Mouse (Mus musculus) small intestine, adult 2 months (tissue): Measurements from ENCODE around the gene Uroc1.

ENCODE experiments used
- CTCF ChIP-seq: fragments of 200-500 bp; IDR thresholded peaks from 2 replicates; pipeline ENCODE4 v1.5.1; 2012; ENCODE audit warnings: low read depth, mild to moderate bottlenecking, control low read depth, inconsistent platforms, low read length, moderate library complexity, mixed read lengths; ENCODE audit not compliant: insufficient replicate concordance, insufficient read length; ENCODE audit errors: extremely low read depth
- POLR2A ChIP-seq: fragments of 200-500 bp; IDR thresholded peaks from 2 replicates; pipeline ENCODE4 v1.6.1; 2012; ENCODE audit warnings: low read depth, mild to moderate bottlenecking, control low read depth, inconsistent platforms, low read length, moderate library complexity

DNA sequence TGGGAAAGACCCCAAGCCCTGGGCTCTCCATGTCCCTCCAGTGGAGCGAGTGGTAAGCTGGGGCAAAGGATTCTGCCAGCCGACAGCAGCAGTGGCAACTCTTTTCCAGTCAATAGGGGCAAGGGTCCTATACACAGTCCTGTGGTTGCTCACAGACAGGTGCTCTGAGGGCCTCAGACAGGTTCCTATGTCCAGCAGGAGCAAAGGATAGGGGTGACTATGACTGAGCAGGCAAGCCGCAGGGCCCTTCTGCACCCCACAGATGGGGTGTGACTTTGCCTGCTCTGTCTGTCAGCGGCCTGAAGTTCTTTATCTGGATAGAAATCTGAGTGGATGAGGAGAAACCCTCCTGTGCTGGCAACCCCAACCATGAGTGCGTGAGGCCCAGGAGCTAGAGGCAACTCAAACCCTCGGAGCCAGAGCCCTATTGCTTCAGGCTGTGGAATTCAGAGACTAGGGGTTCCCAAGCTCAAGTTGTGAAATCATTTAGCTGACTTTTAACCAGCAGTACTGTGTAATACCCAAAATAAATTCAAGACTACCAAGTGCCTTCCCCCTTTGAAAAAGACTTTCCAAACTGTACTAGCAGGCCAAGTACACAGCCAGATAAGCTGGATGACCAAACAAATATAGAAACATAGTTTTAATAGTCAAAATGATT, 26.6 kb upstream of the Uroc1 start:
- TF ChIP-seq POLR2A (no peak), CTCF (no peak)
